Mouse (Mus musculus): ENCODE results near the gene Klhl10. TPM values are rescaled to one million over a fixed set of nuclear protein-coding genes. Genes with fewer than 3 reads are reported as not detected.

Gene Klhl10
- total and polyA plus RNA-seq, 3 experiments, result 0.65 to 0.81 TPM; not detected in 1

DNA sequence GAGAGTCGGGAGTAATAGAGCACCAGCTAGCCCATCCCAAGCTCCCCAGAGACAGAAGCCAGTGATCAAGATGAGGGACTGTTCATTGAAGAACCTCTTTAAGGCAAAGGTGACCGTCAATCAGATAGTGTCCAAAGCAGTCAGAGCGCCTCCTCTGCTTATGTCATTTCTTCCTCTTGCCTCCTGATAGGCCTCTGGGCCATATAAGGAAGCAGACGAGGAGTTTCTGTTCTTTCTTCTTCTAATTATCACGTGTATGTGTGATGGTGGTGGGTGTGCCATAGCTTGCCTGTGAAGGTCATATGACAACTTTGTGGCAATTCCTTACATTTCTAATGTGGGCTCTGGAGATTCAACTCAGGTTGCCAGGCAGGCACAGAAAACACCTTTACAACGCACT lies 40.9 kb upstream of the Klhl10 start (continued):
- no peak for TF ChIP-seq TAL1 (IDR thresholded peaks at IDR 0.05; ENCODE audit: low read length)
- no peak for TF ChIP-seq SMC3 (IDR thresholded peaks at IDR 0.05; ENCODE audit: low read depth, low read length)
- no peak for TF ChIP-seq KAT2A (conservative IDR thresholded peaks at IDR 0.05; ENCODE audit: low read depth, low read length)
- TF ChIP-seq JUND (IDR thresholded peaks at IDR 0.05; ENCODE audit: low read depth, low read length), result no peak
- no peak for TF ChIP-seq E2F4 (IDR thresholded peaks at IDR 0.05; ENCODE audit: borderline replicate concordance, low read depth, low read length)
- TF ChIP-seq MYC (IDR thresholded peaks at IDR 0.05; ENCODE audit: low read depth, low read length), result peak; percentile 72; the same call in 1 of the 2 replicates
- TF ChIP-seq NRF1 (IDR thresholded peaks at IDR 0.05; ENCODE audit: insufficient read depth, low read depth, low read length, poor library complexity, severe bottlenecking), result no peak
- no peak; the same call in 1 of the 2 replicates for TF ChIP-seq TCF12 (IDR thresholded peaks at IDR 0.05; ENCODE audit: low read depth, low read length)
- peak; percentile 97 for TF ChIP-seq MXI1 (IDR thresholded peaks at IDR 0.05; ENCODE audit: low read depth, low read length)
- peak; percentile 96 for TF ChIP-seq SIN3A (IDR thresholded peaks at IDR 0.05; ENCODE audit: low read length)
- peak; percentile 64; the same call in 1 of the 2 replicates for TF ChIP-seq ETS1 (IDR thresholded peaks at IDR 0.05; ENCODE audit: low read depth, low read length)
- TF ChIP-seq UBTF (IDR thresholded peaks at IDR 0.05; ENCODE audit: borderline replicate concordance, insufficient read depth, low read depth, low read length), result no peak
- no peak for TF ChIP-seq MAFK (IDR thresholded peaks at IDR 0.05; ENCODE audit: borderline replicate concordance, low read depth, low read length)
- no peak for TF ChIP-seq MEF2A (IDR thresholded peaks at IDR 0.05; ENCODE audit: extremely low read depth, insufficient replicate concordance, low read depth, low read length, poor library complexity, severe bottlenecking)
- TF ChIP-seq USF1 (IDR thresholded peaks at IDR 0.05; ENCODE audit: low read depth, low read length), result peak; percentile 85
- TF ChIP-seq MAX (IDR thresholded peaks at IDR 0.05; ENCODE audit: low read length), result peak; percentile 87
- no peak for TF ChIP-seq ZNF384 (IDR thresholded peaks at IDR 0.05; ENCODE audit: low read depth, low read length)
- TF ChIP-seq MYB (IDR thresholded peaks at IDR 0.05; ENCODE audit: low read depth, low read length), result no peak
- no peak for TF ChIP-seq ZMIZ1 (IDR thresholded peaks at IDR 0.05; ENCODE audit: low read depth, low read length)

DNA sequence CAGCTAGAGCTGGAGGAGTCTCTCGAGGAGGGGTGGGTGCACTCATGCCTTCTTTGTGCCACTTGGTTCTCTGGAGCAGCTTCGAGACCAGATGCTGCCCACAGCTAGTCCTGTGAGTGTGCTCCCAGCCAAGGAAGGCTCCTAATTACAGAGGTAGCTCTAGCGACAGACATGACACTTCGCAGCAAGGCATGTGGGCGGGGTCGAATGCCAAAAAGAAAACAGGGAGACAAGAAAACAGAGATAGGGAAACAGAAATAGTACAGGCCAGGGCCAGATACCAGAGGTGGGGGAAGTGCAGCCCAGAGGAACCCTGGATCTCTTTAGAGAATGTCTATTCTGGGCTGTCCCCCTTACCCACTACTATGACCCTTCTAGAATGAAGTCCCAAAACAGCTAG lies 39.5 kb upstream of the Klhl10 start:
- peak overlapping the region; percentile 15 to 26 for H3K4me3 ChIP-seq (ENCODE audit: control insufficient read depth in 1 of 2, insufficient read depth in 1 of 2, low read depth in 2 of 2, low read length in 2 of 2)
- H3K36me3 ChIP-seq (ENCODE audit: control insufficient read depth in 1 of 2, insufficient read depth in 2 of 2, low read length in 2 of 2), result peaks cover 0 to 27% of the 10 kb centered on the region in 2 experiments; a peak in 2 of 4 replicates
- H3K9me3 ChIP-seq (replicated peaks; ENCODE audit: insufficient read depth, low read length), result no peaks in the 10 kb centered on the region
- H3K4me1 ChIP-seq (ENCODE audit: control insufficient read depth in 1 of 2, insufficient read depth in 2 of 2, low read length in 2 of 2), result peaks cover 20 to 48% of the 10 kb centered on the region in 2 experiments
- no peaks in the 10 kb centered on the region for H3K79me2 ChIP-seq (ENCODE audit: control insufficient read depth, insufficient read depth, low read length, poor library complexity)
- no peak overlapping the region for H3K27ac ChIP-seq (ENCODE audit: control insufficient read depth, low read depth, low read length)
- H3K27me3 ChIP-seq (ENCODE audit: control insufficient read depth in 1 of 2, insufficient read depth in 2 of 2, low read length in 2 of 2), result no peaks in the 10 kb centered on the region
- peak overlapping the region; percentile 28 for H3K9ac ChIP-seq (ENCODE audit: control insufficient read depth, low read depth, low read length, poor library complexity, severe bottlenecking)
- peak; percentile 75 for DNase-seq (ENCODE audit: low read depth, low spot score)
- no peak for TF ChIP-seq ZMIZ1 (IDR thresholded peaks at IDR 0.05; ENCODE audit: low read depth, low read length)
- peak; percentile 96 for TF ChIP-seq MXI1 (IDR thresholded peaks at IDR 0.05; ENCODE audit: low read depth, low read length)
- peak; percentile 67 for TF ChIP-seq GATA1 (IDR thresholded peaks at IDR 0.05; ENCODE audit: low read depth, low read length)
- no peak for TF ChIP-seq E2F4 (IDR thresholded peaks at IDR 0.05; ENCODE audit: borderline replicate concordance, low read depth, low read length)
- TF ChIP-seq KAT2A (conservative IDR thresholded peaks at IDR 0.05; ENCODE audit: low read depth, low read length), result no peak
- no peak for TF ChIP-seq USF1 (IDR thresholded peaks at IDR 0.05; ENCODE audit: low read depth, low read length)
- peak; percentile 95 for TF ChIP-seq MEF2A (IDR thresholded peaks at IDR 0.05; ENCODE audit: extremely low read depth, insufficient replicate concordance, low read depth, low read length, poor library complexity, severe bottlenecking)
- no peak for TF ChIP-seq NRF1 (IDR thresholded peaks at IDR 0.05; ENCODE audit: insufficient read depth, low read depth, low read length, poor library complexity, severe bottlenecking)
- no peak for TF ChIP-seq POLR2AphosphoS5 (IDR thresholded peaks at IDR 0.05; ENCODE audit: borderline replicate concordance, low read depth, low read length)
- no peak for TF ChIP-seq POLR2AphosphoS2 (IDR thresholded peaks at IDR 0.05; ENCODE audit: low read length)
- TF ChIP-seq CHD1 (IDR thresholded peaks at IDR 0.05; ENCODE audit: low read depth, low read length), result no peak
- TF ChIP-seq EP300 (IDR thresholded peaks at IDR 0.05; ENCODE audit: low read depth in 1 of 2, low read length in 2 of 2), result peak; percentile 41 to 44; a peak in 1 of 4 replicates
- no peak for TF ChIP-seq MAFK (IDR thresholded peaks at IDR 0.05; ENCODE audit: borderline replicate concordance, low read depth, low read length)
- peak; percentile 70 for TF ChIP-seq TCF12 (IDR thresholded peaks at IDR 0.05; ENCODE audit: low read depth, low read length)
- no peak for TF ChIP-seq SMC3 (IDR thresholded peaks at IDR 0.05; ENCODE audit: low read depth, low read length)
- TF ChIP-seq ETS1 (IDR thresholded peaks at IDR 0.05; ENCODE audit: low read depth, low read length), result peak; percentile 50; the same call in 1 of the 2 replicates
- TF ChIP-seq RAD21 (IDR thresholded peaks at IDR 0.05; ENCODE audit: low read depth, low read length), result no peak
- TF ChIP-seq MYB (IDR thresholded peaks at IDR 0.05; ENCODE audit: low read depth, low read length), result no peak
- 0 out of 2 replicates have a peak, but pooled peaks have one; percentile 23 for TF ChIP-seq TBP (IDR thresholded peaks at IDR 0.05; ENCODE audit: low read depth, low read length)
- TF ChIP-seq CHD2 (IDR thresholded peaks at IDR 0.05; ENCODE audit: low read length), result peak; percentile 37; the same call in 1 of the 2 replicates
- TF ChIP-seq ZKSCAN1 (IDR thresholded peaks at IDR 0.05; ENCODE audit: low read depth, low read length), result no peak
- no peak for TF ChIP-seq TAL1 (IDR thresholded peaks at IDR 0.05; ENCODE audit: low read length)
- no peak for TF ChIP-seq ZNF384 (IDR thresholded peaks at IDR 0.05; ENCODE audit: low read depth, low read length)
- no peak for TF ChIP-seq ELF1 (IDR thresholded peaks at IDR 0.05; ENCODE audit: low read depth, low read length)
- TF ChIP-seq ZC3H11A (IDR thresholded peaks at IDR 0.05; ENCODE audit: low read depth, low read length), result no peak
- no peak for TF ChIP-seq CTCF (IDR thresholded peaks at IDR 0.05 in 2 of 3, conservative IDR thresholded peaks at IDR 0.05 in 1 of 3; ENCODE audit: control insufficient read depth in 1 of 3, insufficient read depth in 1 of 3, low read depth in 2 of 3, low read length in 3 of 3, poor library complexity in 1 of 3, severe bottlenecking in 1 of 3)
- TF ChIP-seq RCOR1 (IDR thresholded peaks at IDR 0.05; ENCODE audit: low read depth, low read length), result no peak
